Mouse (Mus musculus) midbrain, embryonic 14.5 days (tissue): Measurements from ENCODE around the gene Olfr553. TPM values are rescaled to one million over a fixed set of nuclear protein-coding genes. Genes with fewer than 3 reads are reported as not detected.

Experiments
- polyA plus RNA-seq: library from polyadenylated mRNA; unstranded; fragments of >200 nt; fragmentation: Nextera tagmentation; extraction: Ambion mirVana; gene quantifications from 2 replicates; pipeline ENCODE4 v1.2.1, GENCODE M21; 2014

Gene Olfr553
- polyA plus RNA-seq, 1 experiment from 2014 or later: not detected

Other genes with a start within 250 kb of the Olfr553 start
- 36.2 and 65.9 TPM in 2 replicates for gene Rrm1, start 176.5 kb downstream of the Olfr553 start, polyA plus RNA-seq
- gene Olfr543, start 136.5 kb downstream of the Olfr553 start, polyA plus RNA-seq: 0.61 and 0.74 TPM in 2 replicates
- 0.14 and 0.22 TPM in 2 replicates for gene Olfr544, start 129.9 kb downstream of the Olfr553 start, polyA plus RNA-seq
- gene Olfr545, start 118.6 kb downstream of the Olfr553 start, polyA plus RNA-seq: 0.20 TPM in 1 of 2 replicates, not detected in the other
- gene Olfr547, start 83.5 kb downstream of the Olfr553 start, polyA plus RNA-seq: not detected in 2 replicates
- not detected in 2 replicates for gene Olfr548-ps1, start 77.3 kb downstream of the Olfr553 start, polyA plus RNA-seq
- not detected in 2 replicates for gene Olfr549, start 68.3 kb downstream of the Olfr553 start, polyA plus RNA-seq
- gene Trim21, start 52.7 kb downstream of the Olfr553 start, polyA plus RNA-seq: 0.61 TPM in 1 of 2 replicates, not detected in the other
- gene Olfr550, start 46.8 kb downstream of the Olfr553 start, polyA plus RNA-seq: not detected in 2 replicates
- not detected in 2 replicates for gene Olfr551, start 26.3 kb downstream of the Olfr553 start, polyA plus RNA-seq
- gene Olfr552, start 20.4 kb downstream of the Olfr553 start, polyA plus RNA-seq: not detected in 2 replicates
- gene Olfr554, start 20.2 kb upstream of the Olfr553 start, polyA plus RNA-seq: not detected in 2 replicates
- gene Olfr555, start 40.6 kb upstream of the Olfr553 start, polyA plus RNA-seq: not detected in 2 replicates
- gene Olfr556, start 46.7 kb upstream of the Olfr553 start, polyA plus RNA-seq: not detected in 2 replicates
- gene Trim68, start 69.1 kb upstream of the Olfr553 start, polyA plus RNA-seq: 6.5 and 8.1 TPM in 2 replicates
- gene Olfr557, start 77.7 kb upstream of the Olfr553 start, polyA plus RNA-seq: not detected in 2 replicates
- not detected in 2 replicates for gene Olfr558, start 84.0 kb upstream of the Olfr553 start, polyA plus RNA-seq
- gene Olfr33, start 100.9 kb upstream of the Olfr553 start, polyA plus RNA-seq: not detected in 2 replicates
- not detected in 2 replicates for gene Olfr559, start 109.3 kb upstream of the Olfr553 start, polyA plus RNA-seq
- not detected in 2 replicates for gene Olfr560, start 141.1 kb upstream of the Olfr553 start, polyA plus RNA-seq
- gene Olfr78, start 141.3 kb upstream of the Olfr553 start, polyA plus RNA-seq: not detected in 2 replicates
- gene Olfr561, start 153.0 kb upstream of the Olfr553 start, polyA plus RNA-seq: not detected in 2 replicates
- gene Olfr564, start 185.3 kb upstream of the Olfr553 start, polyA plus RNA-seq: not detected in 2 replicates
- not detected in 2 replicates for gene Olfr566, start 240.5 kb upstream of the Olfr553 start, polyA plus RNA-seq